Mouse (Mus musculus) G1E-ER4 (cell line): ENCODE measurements around the gene Galnt4. TPM values are rescaled to one million over a fixed set of nuclear protein-coding genes. Genes with fewer than 3 reads are reported as not detected.

ENCODE experiments used
- GATA1 ChIP-seq: IDR thresholded peaks from one replicate; pipeline ENCODE4 v1.8.0; 2012; ENCODE audit warnings: low read length, inconsistent platforms
- polyA plus RNA-seq: library from polyadenylated mRNA; stranded (reverse); fragments of >175 nt; gene quantifications from 2 replicates; pipeline ENCODE4 v1.2.3, GENCODE M21; 2012

Gene Galnt4
- 0.77 and 0.83 TPM in 2 replicates for polyA plus RNA-seq

DNA sequence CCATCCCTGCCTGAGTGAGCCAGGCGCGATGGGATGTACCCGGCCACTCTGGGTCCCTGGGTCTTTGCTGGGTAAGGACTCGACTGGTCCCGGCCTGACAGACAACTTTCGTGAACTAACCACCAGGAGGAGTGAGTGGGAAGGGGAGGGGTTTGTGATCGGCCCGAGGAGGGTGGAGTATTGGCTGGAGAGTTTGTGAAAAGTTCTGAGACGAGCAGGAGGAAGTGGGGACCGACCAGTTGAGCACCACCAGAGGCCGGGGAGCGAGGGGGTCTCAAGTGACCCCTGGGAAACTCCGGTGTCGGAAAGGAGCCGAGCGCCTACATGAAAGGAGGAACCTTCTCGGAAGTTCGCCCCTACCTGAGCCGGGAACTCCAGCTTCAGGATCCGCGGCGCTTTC, at the start of gene Galnt4:
TSS of gene Galnt4 (plus strand) at position 196 of the 400 bp plus-strand sequence.
- TF ChIP-seq GATA1, result no peak

- no peak for TF ChIP-seq GATA1
These were observed 47.4 kb upstream of the Galnt4 start for GRCm38 (mm10) chr10:99060588-99060987.

GRCm38 (mm10) chr10:99061418-99061817, 46.5 kb upstream of the Galnt4 start:
- no peak for TF ChIP-seq GATA1

GRCm38 (mm10) chr10:99062546-99062945, 45.4 kb upstream of the Galnt4 start:
- no peak for TF ChIP-seq GATA1

DNA sequence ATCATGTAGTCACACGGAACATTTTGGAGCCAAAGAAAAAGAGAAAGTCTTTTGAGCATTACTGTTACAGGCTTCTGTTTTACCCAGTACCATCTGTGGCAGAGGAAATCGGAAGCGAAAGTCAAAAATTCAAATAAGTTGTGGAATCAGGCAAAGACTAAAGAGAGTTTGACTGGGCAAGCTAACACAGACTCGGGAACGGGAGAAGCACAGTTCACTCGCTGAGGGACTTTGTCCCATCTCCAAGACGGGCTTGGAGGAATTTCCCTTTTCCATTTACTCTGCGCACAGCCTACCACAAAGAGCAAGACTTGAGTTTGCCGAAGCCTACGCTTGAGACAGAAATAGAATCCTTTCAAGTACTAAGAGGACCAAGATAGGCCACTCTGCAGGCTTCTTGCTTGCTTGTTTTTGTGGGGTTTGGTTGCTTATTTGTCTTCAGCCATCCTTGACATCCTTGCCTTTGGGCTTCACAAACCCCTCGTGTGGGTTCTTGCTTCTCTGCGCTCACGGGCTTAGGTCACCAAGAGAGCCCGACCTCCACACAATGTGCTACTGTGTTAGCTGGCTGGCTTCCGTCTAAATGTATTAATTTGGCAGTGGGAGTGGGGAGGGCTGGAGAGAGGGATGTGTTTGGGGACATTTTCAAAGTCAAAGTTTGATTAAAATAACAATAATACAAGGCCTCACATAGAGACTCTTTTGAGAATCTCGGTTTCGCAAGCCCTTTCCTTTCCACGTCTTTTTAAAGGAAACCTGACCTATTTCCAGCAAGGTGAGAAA, 31.7 kb upstream of the Galnt4 start:
- no peak for TF ChIP-seq GATA1

DNA sequence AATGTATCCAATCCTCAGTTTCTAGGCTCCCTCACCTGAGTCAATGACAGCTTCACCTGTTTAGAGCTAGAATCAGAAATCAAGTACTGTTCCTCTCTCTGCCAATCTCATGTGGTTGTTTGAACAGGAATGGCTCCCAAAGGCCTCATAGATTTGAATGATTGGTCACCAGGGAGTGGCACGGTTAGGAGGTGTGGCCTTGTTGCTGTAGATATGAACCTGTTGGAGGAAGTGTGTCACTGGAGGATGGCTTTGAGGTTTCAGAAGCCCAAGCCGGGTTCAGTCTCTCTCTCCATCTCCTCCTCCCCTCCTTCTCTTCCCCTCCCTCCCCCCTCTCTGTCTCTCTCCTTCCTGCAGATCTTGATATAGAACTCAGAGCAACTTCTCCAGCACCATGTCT, 29.3 kb upstream of the Galnt4 start:
- TF ChIP-seq GATA1, result no peak

DNA sequence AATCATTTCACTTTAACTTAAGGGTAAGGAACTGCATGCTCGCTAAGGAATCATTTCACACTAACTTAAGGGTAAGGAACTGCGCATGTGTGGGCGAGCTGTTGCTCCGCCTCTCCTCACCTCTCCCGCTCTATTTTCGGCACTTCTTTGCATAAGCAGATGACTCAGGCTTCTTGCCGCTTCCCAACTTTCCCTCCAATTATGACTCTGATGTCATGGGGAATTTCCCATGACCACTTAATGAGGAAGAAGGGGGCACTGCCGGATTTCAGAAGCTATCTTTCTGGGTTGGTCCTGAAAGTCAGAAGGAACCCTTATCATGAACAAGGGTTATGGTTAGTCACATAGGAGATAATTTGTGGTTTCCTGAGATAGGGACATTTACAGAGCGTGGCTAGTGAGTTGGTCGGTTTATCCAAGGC, 26.4 kb upstream of the Galnt4 start:
- TF ChIP-seq GATA1, result peak; percentile 45

- no peak for TF ChIP-seq GATA1
These were observed 24.4 kb upstream of the Galnt4 start for GRCm38 (mm10) chr10:99083431-99084003.

DNA sequence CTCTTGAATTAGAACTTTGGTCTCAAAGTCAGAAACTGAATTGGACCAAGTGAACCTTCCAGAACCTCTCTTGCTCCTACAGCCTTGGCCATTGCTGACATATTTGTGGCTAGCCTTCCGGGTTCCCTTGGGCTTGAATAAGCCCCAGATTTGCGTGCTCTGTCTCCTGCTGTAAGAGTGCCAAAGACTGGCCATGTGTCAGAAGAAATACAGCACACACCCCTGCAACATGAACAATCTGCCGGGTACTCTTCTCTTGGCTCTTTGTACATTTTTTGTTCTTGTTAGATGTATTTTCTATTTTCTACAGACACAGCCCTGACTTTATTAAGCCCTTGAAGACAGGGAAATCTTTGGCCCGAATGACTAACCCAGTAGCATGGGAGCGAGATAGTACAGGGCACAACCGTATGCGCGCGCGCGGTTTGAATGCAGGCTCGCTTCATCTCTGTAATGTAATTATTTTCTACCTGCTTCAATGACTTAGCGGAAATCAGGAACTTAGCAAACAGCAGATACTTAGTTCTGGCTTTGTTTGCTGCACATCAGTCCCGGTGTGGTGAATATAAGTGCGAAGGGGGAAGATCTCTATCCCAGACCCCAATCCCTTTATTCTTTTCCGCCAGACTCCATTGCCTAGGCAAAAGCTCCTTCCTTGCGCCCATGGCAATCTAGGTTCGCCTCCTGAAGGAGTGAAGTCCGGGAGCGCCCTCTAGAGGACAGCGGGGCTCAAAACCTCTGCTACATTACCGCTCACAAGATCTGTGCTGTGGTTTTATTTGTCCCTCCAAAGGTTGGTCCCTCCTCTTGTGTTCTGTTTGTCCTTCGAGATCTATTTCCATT, 23.3 kb upstream of the Galnt4 start:
- no peak for TF ChIP-seq GATA1

- no peak for TF ChIP-seq GATA1
These were observed 22.7 kb upstream of the Galnt4 start for GRCm38 (mm10) chr10:99085240-99085587.

- no peak for TF ChIP-seq GATA1
These were observed 21.9 kb upstream of the Galnt4 start for GRCm38 (mm10) chr10:99086029-99086428.

DNA sequence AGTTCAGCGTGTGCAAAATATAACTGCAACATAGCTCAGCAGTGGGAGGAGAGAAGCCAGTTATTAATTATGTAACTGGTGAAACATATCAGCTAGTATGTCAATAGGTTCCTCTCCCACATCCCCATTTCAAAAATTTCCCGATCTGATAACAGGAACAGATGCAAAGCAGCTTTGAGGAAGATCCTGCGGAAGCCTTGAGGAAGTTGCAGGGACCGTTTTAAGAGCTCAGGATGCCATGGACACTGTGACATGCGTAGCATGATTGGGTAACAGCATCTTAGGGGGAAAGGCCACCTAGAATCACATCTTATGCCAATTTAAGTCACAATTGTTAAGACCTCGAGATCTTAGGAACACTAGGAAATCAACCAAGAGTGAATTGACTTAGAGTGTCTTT, 18.1 kb upstream of the Galnt4 start:
- TF ChIP-seq GATA1, result no peak

DNA sequence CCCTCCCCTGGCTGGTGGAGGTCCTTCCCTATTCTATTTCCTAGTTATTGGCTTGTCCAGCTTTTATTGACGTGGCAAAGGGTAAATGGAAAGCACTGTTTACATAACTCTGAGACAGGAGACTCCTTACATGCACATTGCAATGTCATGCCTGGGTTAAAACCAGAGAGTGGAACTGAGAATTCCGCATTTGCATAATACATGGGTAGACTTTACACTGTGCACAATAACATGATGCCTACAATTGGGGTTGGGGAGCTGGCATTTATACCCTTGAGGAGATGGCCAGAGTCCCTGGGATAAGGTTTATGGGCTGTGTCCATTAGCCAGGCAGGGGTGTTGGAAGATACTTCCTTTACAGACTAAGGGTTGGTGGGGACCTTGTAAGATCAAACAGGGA, 14.6 kb upstream of the Galnt4 start:
- TF ChIP-seq GATA1, result no peak

- no peak for TF ChIP-seq GATA1
These were observed 12.8 kb upstream of the Galnt4 start for GRCm38 (mm10) chr10:99095114-99095513.

DNA sequence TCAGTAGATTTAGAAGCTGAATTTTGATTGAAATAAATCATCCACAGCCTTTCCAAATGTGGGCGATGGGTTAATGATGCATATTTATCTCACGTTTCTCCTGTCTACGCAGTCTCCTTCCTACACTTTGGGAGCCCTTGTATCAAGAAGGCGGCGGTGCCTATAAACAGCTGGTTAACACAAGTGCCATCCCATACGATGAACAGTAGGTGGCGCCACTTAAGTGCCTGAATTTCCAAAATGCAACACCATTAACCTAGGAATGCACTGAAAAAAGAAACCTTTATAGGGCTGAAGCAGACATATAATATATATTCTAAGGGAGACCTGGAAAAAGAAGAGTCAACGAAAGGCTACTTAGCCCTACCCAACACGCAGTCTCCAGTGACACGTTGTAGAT, 10.6 kb upstream of the Galnt4 start:
- TF ChIP-seq GATA1, result no peak

- no peak for TF ChIP-seq GATA1
These were observed 2.4 kb upstream of the Galnt4 start for GRCm38 (mm10) chr10:99105522-99105921.
